Mouse (Mus musculus) stomach, postnatal 0 days (tissue): ENCODE results near the gene Ncoa3. TPM values are rescaled to one million over a fixed set of nuclear protein-coding genes. Genes with fewer than 3 reads are reported as not detected.

Source experiments
- ATAC-seq: fragments of 200-750 bp; cut with Nextera tagmentation; 2 replicates; pipeline ENCODE4 v1.8.0; 2017; ENCODE audit not compliant: low FRiP score, low TSS enrichment
- DNase-seq: peaks from one replicate; pipeline ENCODE4 v3.0.0-alpha.2; 2016; ENCODE audit warnings: low spot score
- H3K27ac ChIP-seq: fragments of 300-500 bp; sonication (generic); replicated peaks from 2 replicates; pipeline ENCODE4 v1.5.1; 2014; ENCODE audit warnings: mild to moderate bottlenecking, control low read depth
- H3K27me3 ChIP-seq: fragments of 300-500 bp; sonication (generic); 2 replicates; pipeline ENCODE4 v1.6.1; 2014; ENCODE audit warnings: low read length; ENCODE audit not compliant: control insufficient read depth, insufficient read depth
- H3K36me3 ChIP-seq: fragments of 300-500 bp; sonication (generic); 2 replicates; pipeline ENCODE4 v1.6.1; 2014; ENCODE audit warnings: low read length, mixed read lengths; ENCODE audit not compliant: control insufficient read depth, insufficient read depth
- H3K4me1 ChIP-seq: fragments of 300-500 bp; sonication (generic); replicated peaks from 2 replicates; pipeline ENCODE4 v1.6.1; 2014; ENCODE audit warnings: antibody characterized with exemption; ENCODE audit not compliant: control insufficient read depth, insufficient read depth
- H3K4me2 ChIP-seq: fragments of 300-500 bp; sonication (generic); replicated peaks from 2 replicates; pipeline ENCODE4 v1.6.1; 2014; ENCODE audit warnings: low read depth, mild to moderate bottlenecking, control low read depth, moderate library complexity
- H3K4me3 ChIP-seq: fragments of 300-500 bp; sonication (generic); 2 replicates; pipeline ENCODE4 v1.5.1; 2014; ENCODE audit warnings: low read depth, low read length, control low read depth
- H3K9ac ChIP-seq: fragments of 300-500 bp; sonication (generic); 2 replicates; pipeline ENCODE4 v1.6.1; 2014; ENCODE audit warnings: mild to moderate bottlenecking, low read length, control low read depth, mixed read lengths
- H3K9me3 ChIP-seq: fragments of 300-500 bp; sonication (generic); 2 replicates; pipeline ENCODE4 v1.6.1; 2016; ENCODE audit warnings: low read length; ENCODE audit not compliant: control insufficient read depth
- CTCF ChIP-seq: IDR thresholded peaks from 2 replicates; pipeline ENCODE4 v1.5.1; 2016; ENCODE audit warnings: antibody characterized with exemption, low read depth, mild to moderate bottlenecking, moderate library complexity
- EP300 ChIP-seq: optimal IDR thresholded peaks from 2 replicates; pipeline ENCODE3; 2016; ENCODE audit warnings: antibody characterized with exemption
- WGBS: fragments of 180-500 bp; shearing (Covaris S2); extraction: QIAGEN DNeasy Blood & Tissue Kit; methylation state at CpG from one replicate; pipeline ENCODE4 v1.1.7; 2014; 5-methylcytosine and 5-hydroxymethylcytosine counted together
- polyA plus RNA-seq: library from polyadenylated mRNA; unstranded; fragments of >200 nt; fragmentation: Nextera tagmentation; extraction: Ambion mirVana; gene quantifications from 2 replicates; pipeline ENCODE4 v1.2.1, GENCODE M21; 2015

Gene Ncoa3
- polyA plus RNA-seq, 1 experiment from 2014 or later = 7.5 TPM

DNA sequence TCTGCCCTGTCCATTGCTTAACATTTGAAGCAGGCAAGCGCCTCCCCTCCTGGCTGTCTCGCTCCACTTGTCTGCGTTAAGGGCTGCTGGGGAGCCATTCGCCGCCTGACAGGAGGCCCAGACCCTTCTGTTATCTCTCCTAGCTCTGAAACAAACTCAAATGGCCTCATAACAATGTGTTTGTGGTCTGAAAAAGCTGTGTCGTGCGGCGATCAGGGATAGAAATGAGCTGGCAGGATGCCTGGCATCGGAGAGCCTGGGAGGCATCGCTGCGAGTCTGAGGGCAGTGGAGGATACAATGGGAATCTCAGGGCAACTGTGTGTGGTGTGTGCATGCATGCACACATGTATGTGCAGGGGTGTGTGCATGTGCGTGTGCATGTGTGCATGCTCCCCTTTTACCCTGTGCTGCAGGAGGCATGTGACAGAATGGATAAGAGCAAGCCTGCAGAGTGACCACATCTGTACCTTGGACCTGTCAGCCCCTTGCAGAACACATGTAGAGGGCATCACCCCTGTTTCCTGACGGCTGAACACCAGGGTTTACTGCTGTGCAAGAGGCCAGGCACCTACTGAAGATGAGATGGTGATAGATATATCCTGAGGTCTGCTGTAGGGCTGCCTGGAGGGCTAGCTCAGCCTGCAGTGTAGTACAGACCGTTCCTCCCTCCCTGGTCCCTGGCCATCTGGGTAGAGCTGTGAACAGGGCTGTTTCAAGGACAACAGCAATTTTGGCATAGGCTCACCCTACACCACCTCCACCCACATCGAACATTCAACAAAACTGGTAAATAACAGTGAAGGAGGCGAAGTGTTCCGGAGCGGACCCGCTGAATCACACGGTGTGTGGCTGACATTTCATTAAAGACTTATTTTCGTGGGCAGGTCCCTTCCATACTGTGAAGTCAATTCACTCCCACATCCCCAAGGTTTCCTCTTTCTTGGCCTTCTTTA lies 108.2 kb downstream of the Ncoa3 start:
- H3K27me3 ChIP-seq = no peaks in the 10 kb centered on the region
- DNase-seq (no peak), ATAC-seq (no peak)
- 84% methylated on average over 21 of the region's 21 CpGs for WGBS
- TF ChIP-seq CTCF (no peak), EP300 (no peak)
- H3K9me3 ChIP-seq = no peaks in the 10 kb centered on the region
- H3K4me3 ChIP-seq = no peak overlapping the region
- no peak overlapping the region for H3K4me2 ChIP-seq
- H3K4me1 ChIP-seq = no peaks in the 10 kb centered on the region
- no peak overlapping the region for H3K27ac ChIP-seq
- no peak overlapping the region for H3K9ac ChIP-seq
- H3K36me3 ChIP-seq = no peaks in the 10 kb centered on the region

DNA sequence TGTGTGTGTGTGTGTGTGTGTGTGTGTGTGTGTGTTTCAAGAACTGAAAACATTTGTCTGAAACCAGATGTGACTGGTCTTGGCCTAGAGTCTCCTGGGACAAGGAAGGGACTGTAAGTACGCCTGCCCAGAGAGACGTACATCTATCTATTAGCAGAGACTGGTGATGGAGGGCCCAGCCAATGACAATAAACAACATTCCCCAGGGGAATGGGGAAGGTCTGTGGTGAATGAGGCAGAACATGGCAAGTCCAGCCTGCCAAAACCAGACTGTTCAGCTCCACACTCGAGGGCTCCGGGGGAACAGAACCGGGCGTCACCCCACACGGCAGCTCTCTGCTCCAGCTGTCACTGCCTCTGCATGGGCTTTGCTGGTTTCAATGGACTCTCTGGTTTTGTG lies 110.5 kb downstream of the Ncoa3 start:
- ATAC-seq (no peak), DNase-seq (no peak)
- no peak for TF ChIP-seq CTCF
- TF ChIP-seq EP300 = no peak
- H3K27me3 ChIP-seq = no peaks in the 10 kb centered on the region
- no peak overlapping the region for H3K4me2 ChIP-seq
- H3K27ac ChIP-seq = no peak overlapping the region
- no peaks in the 10 kb centered on the region for H3K36me3 ChIP-seq
- H3K4me1 ChIP-seq = no peaks in the 10 kb centered on the region
- no peak overlapping the region for H3K4me3 ChIP-seq
- H3K9ac ChIP-seq = no peak overlapping the region
- H3K9me3 ChIP-seq = no peaks in the 10 kb centered on the region
- 66% methylated on average over 7 of the region's 7 CpGs for WGBS

DNA sequence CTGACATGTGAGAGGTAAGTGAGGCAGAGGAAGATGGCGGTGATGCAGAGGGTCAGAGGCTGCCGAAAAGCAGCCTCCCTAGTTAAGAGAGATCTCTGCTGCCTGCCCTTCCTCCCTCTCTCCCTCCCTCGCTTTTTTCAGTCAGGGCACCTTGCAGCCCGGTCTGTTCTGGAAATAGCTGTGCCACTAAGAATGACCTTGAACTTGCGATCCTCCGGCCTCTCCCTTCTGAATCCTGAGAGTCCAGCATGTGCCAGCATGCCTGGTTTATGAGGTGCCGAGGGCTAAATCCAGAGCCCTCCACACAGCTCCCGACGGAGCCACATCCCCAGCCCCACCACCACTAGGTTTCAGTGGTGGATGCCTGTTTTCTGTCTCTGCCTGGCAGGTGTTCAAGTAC lies 113.5 kb downstream of the Ncoa3 start:
- 63% methylated on average over 9 of the region's 9 CpGs for WGBS
- no peak for DNase-seq

DNA sequence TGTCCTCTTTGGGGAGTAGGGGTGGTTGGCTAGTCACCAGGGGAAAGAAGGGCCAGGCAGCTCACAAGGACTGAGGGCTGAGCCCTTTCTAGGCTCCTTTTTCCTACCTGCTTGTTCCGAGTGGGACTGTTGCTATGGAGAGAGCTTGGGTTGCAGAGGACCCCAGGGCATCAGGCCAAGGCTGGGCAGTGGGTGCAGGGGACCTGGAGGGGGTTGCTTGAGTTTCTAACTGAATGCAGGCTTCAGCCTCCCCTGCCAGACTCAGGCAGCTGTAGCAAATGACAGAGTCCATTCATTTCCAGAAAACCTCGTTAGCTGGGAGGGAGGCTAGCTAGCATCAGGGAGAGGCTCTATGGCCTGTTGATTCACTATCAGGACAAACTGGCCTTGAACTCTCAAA lies 114.2 kb downstream of the Ncoa3 start:
- no peak overlapping the region for H3K9ac ChIP-seq
- ATAC-seq (no peak), DNase-seq (no peak)
- no peak overlapping the region for H3K27ac ChIP-seq
- no peaks in the 10 kb centered on the region for H3K27me3 ChIP-seq
- no peaks in the 10 kb centered on the region for H3K4me1 ChIP-seq
- 82% methylated on average over 2 of the region's 2 CpGs for WGBS
- no peak for TF ChIP-seq CTCF
- no peak for TF ChIP-seq EP300
- no peaks in the 10 kb centered on the region for H3K9me3 ChIP-seq
- no peak overlapping the region for H3K4me2 ChIP-seq
- no peaks in the 10 kb centered on the region for H3K36me3 ChIP-seq
- no peak overlapping the region for H3K4me3 ChIP-seq

More for the DNA sequence above, 113.5 kb downstream of the Ncoa3 start:
- no peak overlapping the region for H3K4me3 ChIP-seq
- H3K36me3 ChIP-seq = no peaks in the 10 kb centered on the region
- H3K4me2 ChIP-seq = no peak overlapping the region
- TF ChIP-seq EP300 (no peak), CTCF (no peak)
- H3K9ac ChIP-seq = no peak overlapping the region
- H3K9me3 ChIP-seq = no peaks in the 10 kb centered on the region
- ATAC-seq = no peak
- no peaks in the 10 kb centered on the region for H3K27me3 ChIP-seq
- peak overlapping the region; percentile 40; the same call in 1 of the 2 replicates for H3K27ac ChIP-seq
- H3K4me1 ChIP-seq = no peaks in the 10 kb centered on the region

DNA sequence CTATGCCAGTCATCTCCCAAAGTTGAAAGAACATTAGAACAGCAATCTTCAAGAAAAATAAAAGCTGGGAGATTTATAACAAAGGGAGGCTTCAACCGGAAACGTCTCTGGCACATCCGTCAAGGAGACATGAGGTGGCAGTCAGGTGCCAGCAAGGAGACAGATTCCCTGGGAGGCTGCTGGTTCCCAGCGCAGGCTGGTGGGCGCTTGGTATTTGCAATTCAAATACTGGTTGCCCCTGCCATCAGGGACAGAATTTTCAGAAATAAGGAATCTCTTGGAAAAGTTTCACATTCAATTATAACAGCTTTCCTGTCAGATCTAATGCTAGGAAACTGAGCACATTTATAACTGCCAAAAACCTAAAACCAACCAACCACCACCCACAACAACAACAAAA lies 115.5 kb downstream of the Ncoa3 start:
- Histone ChIP-seq H3K9me3 (no peaks in the 10 kb centered on the region), H3K4me3 (no peak overlapping the region), H3K36me3 (no peaks in the 10 kb centered on the region), H3K27me3 (no peaks in the 10 kb centered on the region), H3K4me2 (no peak overlapping the region), H3K9ac (no peak overlapping the region), H3K27ac (no peak overlapping the region), H3K4me1 (no peaks in the 10 kb centered on the region)
- DNase-seq = no peak
- TF ChIP-seq CTCF (no peak), EP300 (no peak)
- no peak for ATAC-seq
- 80% methylated on average over 5 of the region's 5 CpGs for WGBS

DNA sequence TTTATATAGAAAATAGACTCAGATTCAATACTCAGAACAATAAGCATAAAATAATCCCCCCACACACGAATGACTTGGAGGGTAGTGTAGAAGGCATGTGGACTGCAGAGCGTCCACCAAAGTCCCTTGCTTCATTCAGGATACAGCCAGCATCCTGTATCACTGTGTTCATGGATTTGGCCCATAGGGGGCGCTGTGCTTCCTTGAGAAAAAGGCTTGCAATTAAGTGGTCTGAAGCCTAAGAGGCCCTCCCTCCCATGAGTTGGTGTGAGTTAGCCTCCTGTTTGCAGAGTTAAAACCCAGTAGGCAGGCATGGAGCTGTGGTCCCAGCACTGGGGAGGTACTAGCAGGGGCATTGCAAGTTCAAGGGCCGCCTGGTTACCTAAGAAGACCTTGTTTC lies 115.9 kb downstream of the Ncoa3 start:
- Histone ChIP-seq H3K36me3 (no peaks in the 10 kb centered on the region), H3K4me2 (no peak overlapping the region), H3K27ac (no peak overlapping the region), H3K9me3 (no peaks in the 10 kb centered on the region), H3K9ac (no peak overlapping the region), H3K27me3 (no peaks in the 10 kb centered on the region), H3K4me3 (no peak overlapping the region), H3K4me1 (no peaks in the 10 kb centered on the region)
- WGBS = 37% methylated on average over 4 of the region's 4 CpGs
- ATAC-seq (peak; percentile 51; the same call in 1 of the 2 replicates), DNase-seq (peak; percentile 89)
- no peak for TF ChIP-seq EP300
- TF ChIP-seq CTCF = peak; percentile 93
